Mouse (Mus musculus): ENCODE measurements around the gene Sgms1. TPM values are rescaled to one million over a fixed set of nuclear protein-coding genes. Genes with fewer than 3 reads are reported as not detected.

The Sgms1 gene
- polyA plus RNA-seq, 1 experiment from 2014 or later = 50.8 TPM

- ATAC-seq (ENCODE audit: low FRiP score, low TSS enrichment) = no peak
- H3K27me3 ChIP-seq (ENCODE audit: control insufficient read depth, insufficient read depth, low read length) = no peaks in the 10 kb centered on the region
- H3K9ac ChIP-seq (ENCODE audit: low read depth, low read length) = no peak overlapping the region
- no peaks in the 10 kb centered on the region for H3K4me1 ChIP-seq (ENCODE audit: control insufficient read depth, insufficient read depth, low read length)
- H3K4me2 ChIP-seq (replicated peaks; ENCODE audit: low read depth, low read length) = no peak overlapping the region
- no peak overlapping the region for H3K27ac ChIP-seq (ENCODE audit: low read depth, low read length)
- no peaks in the 10 kb centered on the region for H3K9me3 ChIP-seq (ENCODE audit: control insufficient read depth, low read length)
- WGBS = 85% methylated on average over 5 of the region's 5 CpGs
- no peaks in the 10 kb centered on the region for H3K36me3 ChIP-seq (ENCODE audit: control insufficient read depth, insufficient read depth, low read length)
- no peak overlapping the region for H3K4me3 ChIP-seq (ENCODE audit: low read length)
Measured at GRCm38 (mm10) chr19:32172511-32172981, 217.0 kb downstream of the Sgms1 start.

GRCm38 (mm10) chr19:32171981-32172380, 217.5 kb downstream of the Sgms1 start:
- Histone ChIP-seq H3K27me3 (ENCODE audit: control insufficient read depth, insufficient read depth, low read length) (no peaks in the 10 kb centered on the region), H3K4me1 (ENCODE audit: control insufficient read depth, insufficient read depth, low read length) (no peaks in the 10 kb centered on the region), H3K9ac (ENCODE audit: low read depth, low read length) (no peak overlapping the region), H3K9me3 (ENCODE audit: control insufficient read depth, low read length) (no peaks in the 10 kb centered on the region), H3K36me3 (ENCODE audit: control insufficient read depth, insufficient read depth, low read length) (no peaks in the 10 kb centered on the region), H3K27ac (ENCODE audit: low read depth, low read length) (no peak overlapping the region), H3K4me3 (ENCODE audit: low read length) (no peak overlapping the region), H3K4me2 (replicated peaks; ENCODE audit: low read depth, low read length) (no peak overlapping the region)
- ATAC-seq (ENCODE audit: low FRiP score, low TSS enrichment) = no peak
- WGBS = 83% methylated on average over 7 of the region's 7 CpGs

GRCm38 (mm10) chr19:32169634-32170540, 219.6 kb downstream of the Sgms1 start:
- Histone ChIP-seq H3K27me3 (ENCODE audit: control insufficient read depth, insufficient read depth, low read length) (no peaks in the 10 kb centered on the region), H3K9ac (ENCODE audit: low read depth, low read length) (no peak overlapping the region), H3K4me2 (replicated peaks; ENCODE audit: low read depth, low read length) (no peak overlapping the region), H3K36me3 (ENCODE audit: control insufficient read depth, insufficient read depth, low read length) (no peaks in the 10 kb centered on the region), H3K4me1 (ENCODE audit: control insufficient read depth, insufficient read depth, low read length) (no peaks in the 10 kb centered on the region), H3K9me3 (ENCODE audit: control insufficient read depth, low read length) (no peaks in the 10 kb centered on the region), H3K4me3 (ENCODE audit: low read length) (no peak overlapping the region), H3K27ac (ENCODE audit: low read depth, low read length) (no peak overlapping the region)
- ATAC-seq (ENCODE audit: low FRiP score, low TSS enrichment) = no peak
- WGBS = 80% methylated on average over 8 of the region's 9 CpGs

GRCm38 (mm10) chr19:32168031-32168430, 221.5 kb downstream of the Sgms1 start:
- 73% methylated on average over 9 of the region's 9 CpGs for WGBS
- Histone ChIP-seq H3K27me3 (ENCODE audit: control insufficient read depth, insufficient read depth, low read length) (no peaks in the 10 kb centered on the region), H3K9ac (ENCODE audit: low read depth, low read length) (no peak overlapping the region), H3K36me3 (ENCODE audit: control insufficient read depth, insufficient read depth, low read length) (no peaks in the 10 kb centered on the region), H3K4me3 (ENCODE audit: low read length) (no peak overlapping the region), H3K4me2 (replicated peaks; ENCODE audit: low read depth, low read length) (no peak overlapping the region), H3K9me3 (ENCODE audit: control insufficient read depth, low read length) (no peaks in the 10 kb centered on the region), H3K27ac (ENCODE audit: low read depth, low read length) (no peak overlapping the region), H3K4me1 (ENCODE audit: control insufficient read depth, insufficient read depth, low read length) (no peaks in the 10 kb centered on the region)
- no peak for ATAC-seq (ENCODE audit: low FRiP score, low TSS enrichment)

GRCm38 (mm10) chr19:32166823-32167605, 222.5 kb downstream of the Sgms1 start:
- WGBS = 87% methylated on average over 13 of the region's 13 CpGs
- H3K4me1 ChIP-seq (ENCODE audit: control insufficient read depth, insufficient read depth, low read length) = no peaks in the 10 kb centered on the region
- H3K27me3 ChIP-seq (ENCODE audit: control insufficient read depth, insufficient read depth, low read length) = no peaks in the 10 kb centered on the region
- no peak overlapping the region for H3K9ac ChIP-seq (ENCODE audit: low read depth, low read length)
- no peak overlapping the region for H3K4me2 ChIP-seq (replicated peaks; ENCODE audit: low read depth, low read length)
- H3K36me3 ChIP-seq (ENCODE audit: control insufficient read depth, insufficient read depth, low read length) = no peaks in the 10 kb centered on the region
- H3K4me3 ChIP-seq (ENCODE audit: low read length) = no peak overlapping the region
- ATAC-seq (ENCODE audit: low FRiP score, low TSS enrichment) = no peak
- no peaks in the 10 kb centered on the region for H3K9me3 ChIP-seq (ENCODE audit: control insufficient read depth, low read length)
- no peak overlapping the region for H3K27ac ChIP-seq (ENCODE audit: low read depth, low read length)

GRCm38 (mm10) chr19:32165711-32166110, 223.8 kb downstream of the Sgms1 start:
- no peak for ATAC-seq (ENCODE audit: low FRiP score, low TSS enrichment)
- no peaks in the 10 kb centered on the region for H3K27me3 ChIP-seq (ENCODE audit: control insufficient read depth, insufficient read depth, low read length)
- no peaks in the 10 kb centered on the region for H3K36me3 ChIP-seq (ENCODE audit: control insufficient read depth, insufficient read depth, low read length)
- H3K4me2 ChIP-seq (replicated peaks; ENCODE audit: low read depth, low read length) = no peak overlapping the region
- 97% methylated on average over 6 of the region's 6 CpGs for WGBS
- no peak overlapping the region for H3K27ac ChIP-seq (ENCODE audit: low read depth, low read length)
- H3K9me3 ChIP-seq (ENCODE audit: control insufficient read depth, low read length) = no peaks in the 10 kb centered on the region
- no peak overlapping the region for H3K4me3 ChIP-seq (ENCODE audit: low read length)
- no peak overlapping the region for H3K9ac ChIP-seq (ENCODE audit: low read depth, low read length)
- no peaks in the 10 kb centered on the region for H3K4me1 ChIP-seq (ENCODE audit: control insufficient read depth, insufficient read depth, low read length)

GRCm38 (mm10) chr19:32164128-32164527, 225.4 kb downstream of the Sgms1 start:
- Histone ChIP-seq H3K4me3 (ENCODE audit: low read length) (no peak overlapping the region), H3K36me3 (ENCODE audit: control insufficient read depth, insufficient read depth, low read length) (peaks cover 10% of the 10 kb centered on the region; the same call in 1 of the 2 replicates), H3K4me2 (replicated peaks; ENCODE audit: low read depth, low read length) (no peak overlapping the region), H3K9me3 (ENCODE audit: control insufficient read depth, low read length) (no peaks in the 10 kb centered on the region), H3K9ac (ENCODE audit: low read depth, low read length) (no peak overlapping the region), H3K4me1 (ENCODE audit: control insufficient read depth, insufficient read depth, low read length) (no peaks in the 10 kb centered on the region), H3K27ac (ENCODE audit: low read depth, low read length) (no peak overlapping the region), H3K27me3 (ENCODE audit: control insufficient read depth, insufficient read depth, low read length) (no peaks in the 10 kb centered on the region)
- no peak for ATAC-seq (ENCODE audit: low FRiP score, low TSS enrichment)
- WGBS = 93% methylated on average over 4 of the region's 4 CpGs

- no peaks in the 10 kb centered on the region for H3K27me3 ChIP-seq (ENCODE audit: control insufficient read depth, insufficient read depth, low read length)
- H3K9me3 ChIP-seq (ENCODE audit: control insufficient read depth, low read length) = no peaks in the 10 kb centered on the region
- H3K4me2 ChIP-seq (replicated peaks; ENCODE audit: low read depth, low read length) = no peak overlapping the region
- no peak overlapping the region for H3K4me3 ChIP-seq (ENCODE audit: low read length)
- no peak overlapping the region for H3K27ac ChIP-seq (ENCODE audit: low read depth, low read length)
- H3K36me3 ChIP-seq (ENCODE audit: control insufficient read depth, insufficient read depth, low read length) = peaks cover 15% of the 10 kb centered on the region; the same call in 1 of the 2 replicates
- no peaks in the 10 kb centered on the region for H3K4me1 ChIP-seq (ENCODE audit: control insufficient read depth, insufficient read depth, low read length)
- H3K9ac ChIP-seq (ENCODE audit: low read depth, low read length) = no peak overlapping the region
- 97% methylated on average over 7 of the region's 7 CpGs for WGBS
- ATAC-seq (ENCODE audit: low FRiP score, low TSS enrichment) = no peak
Measured at GRCm38 (mm10) chr19:32159944-32160343, 229.6 kb downstream of the Sgms1 start.

GRCm38 (mm10) chr19:32159168-32159567, 230.3 kb downstream of the Sgms1 start:
- H3K36me3 ChIP-seq (ENCODE audit: control insufficient read depth, insufficient read depth, low read length) = peaks cover 15% of the 10 kb centered on the region; the same call in 1 of the 2 replicates
- H3K9ac ChIP-seq (ENCODE audit: low read depth, low read length) = no peak overlapping the region
- ATAC-seq (ENCODE audit: low FRiP score, low TSS enrichment) = no peak
- H3K4me2 ChIP-seq (replicated peaks; ENCODE audit: low read depth, low read length) = no peak overlapping the region
- no peak overlapping the region for H3K27ac ChIP-seq (ENCODE audit: low read depth, low read length)
- no peaks in the 10 kb centered on the region for H3K9me3 ChIP-seq (ENCODE audit: control insufficient read depth, low read length)
- no peaks in the 10 kb centered on the region for H3K27me3 ChIP-seq (ENCODE audit: control insufficient read depth, insufficient read depth, low read length)
- 100% methylated on average over 1 of the region's 1 CpGs for WGBS
- no peak overlapping the region for H3K4me3 ChIP-seq (ENCODE audit: low read length)
- H3K4me1 ChIP-seq (ENCODE audit: control insufficient read depth, insufficient read depth, low read length) = no peaks in the 10 kb centered on the region
